Mouse (Mus musculus) lung, embryonic 16.5 days (tissue): ENCODE data around the gene Slain1. TPM values are rescaled to one million over a fixed set of nuclear protein-coding genes. Genes with fewer than 3 reads are reported as not detected.

Source experiments
- ATAC-seq: fragments of 200-750 bp; cut with Nextera tagmentation; 2 replicates; pipeline ENCODE4 v1.8.0; 2017; ENCODE audit warnings: low read depth, mild to moderate bottlenecking, moderate library complexity
- H3K27ac ChIP-seq: fragments of 300-500 bp; sonication (generic); 2 replicates; pipeline ENCODE4 v1.5.1; 2014; ENCODE audit warnings: mild to moderate bottlenecking, control low read depth, low read length
- H3K27me3 ChIP-seq: fragments of 300-500 bp; sonication (generic); 2 replicates; pipeline ENCODE4 v1.6.1; 2014; ENCODE audit warnings: low read depth, low read length, mixed read lengths; ENCODE audit not compliant: control insufficient read depth, insufficient read depth
- H3K36me3 ChIP-seq: fragments of 300-500 bp; sonication (generic); 2 replicates; pipeline ENCODE4 v1.6.1; 2014; ENCODE audit warnings: low read length; ENCODE audit not compliant: control insufficient read depth, insufficient read depth
- H3K4me1 ChIP-seq: fragments of 300-500 bp; sonication (generic); replicated peaks from 2 replicates; pipeline ENCODE4 v1.6.1; 2014; ENCODE audit warnings: low read length, mixed read lengths; ENCODE audit not compliant: control insufficient read depth, insufficient read depth
- H3K4me2 ChIP-seq: fragments of 300-500 bp; sonication (generic); 2 replicates; pipeline ENCODE4 v1.6.1; 2014; ENCODE audit warnings: low read depth, low read length, control low read depth
- H3K4me3 ChIP-seq: fragments of 300-500 bp; sonication (generic); 2 replicates; pipeline ENCODE4 v1.5.1; 2014; ENCODE audit warnings: mild to moderate bottlenecking, low read length, control low read depth
- H3K9ac ChIP-seq: fragments of 300-500 bp; sonication (generic); 2 replicates; pipeline ENCODE4 v1.6.1; 2014; ENCODE audit warnings: low read length, control low read depth
- H3K9me3 ChIP-seq: fragments of 300-500 bp; sonication (generic); 2 replicates; pipeline ENCODE4 v1.6.1; 2016; ENCODE audit warnings: low read length; ENCODE audit not compliant: control insufficient read depth
- WGBS: fragments of 180-500 bp; shearing (Covaris S2); extraction: QIAGEN DNeasy Blood & Tissue Kit; methylation state at CpG from one replicate; pipeline ENCODE4 v1.1.7; 2014; 5-methylcytosine and 5-hydroxymethylcytosine counted together
- polyA plus RNA-seq: library from polyadenylated mRNA; unstranded; fragments of >200 nt; fragmentation: Nextera tagmentation; extraction: Ambion mirVana; gene quantifications from 2 replicates; pipeline ENCODE4 v1.2.1, GENCODE M21; 2015

The Slain1 gene
- polyA plus RNA-seq, 1 experiment from 2014 or later, result 0.58 TPM

GRCm38 (mm10) chr14:103643933-103644332 lies 6.1 kb upstream of the Slain1 start:
- Histone ChIP-seq H3K27me3 (peaks cover 4% of the 10 kb centered on the region; the same call in 1 of the 2 replicates), H3K4me3 (no peak overlapping the region), H3K4me1 (no peaks in the 10 kb centered on the region), H3K27ac (no peak overlapping the region), H3K9me3 (no peaks in the 10 kb centered on the region), H3K9ac (no peak overlapping the region), H3K4me2 (no peak overlapping the region), H3K36me3 (no peaks in the 10 kb centered on the region)
- ATAC-seq, result no peak
- WGBS, result 65% methylated on average over 3 of the region's 3 CpGs

- no peak overlapping the region for H3K4me2 ChIP-seq
- ATAC-seq, result no peak
- 84% methylated on average over 2 of the region's 2 CpGs for WGBS
Measured at GRCm38 (mm10) chr14:103647981-103648380, 2.0 kb upstream of the Slain1 start.

GRCm38 (mm10) chr14:103648623-103649255 lies 1.3 kb upstream of the Slain1 start:
- H3K4me1 ChIP-seq, result 0 out of 2 replicates have a peak, but pooled peaks cover 4% of the 10 kb centered on the region
- no peak overlapping the region for H3K4me2 ChIP-seq
- H3K27ac ChIP-seq, result no peak overlapping the region
- peaks cover 32% of the 10 kb centered on the region for H3K27me3 ChIP-seq
- no peaks in the 10 kb centered on the region for H3K36me3 ChIP-seq
- H3K9ac ChIP-seq, result no peak overlapping the region
- H3K4me3 ChIP-seq, result no peak overlapping the region
- H3K9me3 ChIP-seq, result no peaks in the 10 kb centered on the region
- ATAC-seq, result no peak
- WGBS, result 36% methylated on average over 12 of the region's 12 CpGs

More at GRCm38 (mm10) chr14:103647981-103648380, 2.0 kb upstream of the Slain1 start:
- H3K9me3 ChIP-seq, result no peaks in the 10 kb centered on the region
- H3K27me3 ChIP-seq, result peaks cover 32% of the 10 kb centered on the region
- H3K4me3 ChIP-seq, result no peak overlapping the region
- H3K27ac ChIP-seq, result no peak overlapping the region
- H3K4me1 ChIP-seq, result 0 out of 2 replicates have a peak, but pooled peaks cover 4% of the 10 kb centered on the region
- H3K9ac ChIP-seq, result no peak overlapping the region
- H3K36me3 ChIP-seq, result no peaks in the 10 kb centered on the region

- ATAC-seq, result no peak
- 56% methylated on average over 4 of the region's 4 CpGs for WGBS
Measured at GRCm38 (mm10) chr14:103649302-103649701, 726 bp upstream of the Slain1 start.

GRCm38 (mm10) chr14:103650413-103651101 lies 529 bp downstream of the Slain1 start:
- peak overlapping the region; percentile 69 for H3K27ac ChIP-seq
- no peaks in the 10 kb centered on the region for H3K9me3 ChIP-seq
- peak overlapping the region; percentile 71 for H3K9ac ChIP-seq
- H3K4me1 ChIP-seq, result 0 out of 2 replicates have a peak, but pooled peaks cover 4% of the 10 kb centered on the region
- WGBS, result under 1% methylated on average over 38 of the region's 67 CpGs
- H3K4me2 ChIP-seq, result peak overlapping the region; percentile 98
- H3K27me3 ChIP-seq, result peaks cover 32% of the 10 kb centered on the region
- no peaks in the 10 kb centered on the region for H3K36me3 ChIP-seq
- H3K4me3 ChIP-seq, result peak overlapping the region; percentile 74
- peak; percentile 71 for ATAC-seq

More at GRCm38 (mm10) chr14:103649302-103649701, 726 bp upstream of the Slain1 start:
- H3K27me3 ChIP-seq, result peaks cover 32% of the 10 kb centered on the region
- no peaks in the 10 kb centered on the region for H3K36me3 ChIP-seq
- H3K27ac ChIP-seq, result no peak overlapping the region
- H3K9ac ChIP-seq, result no peak overlapping the region
- H3K4me3 ChIP-seq, result no peak overlapping the region
- peak overlapping the region; percentile 98 for H3K4me2 ChIP-seq
- no peaks in the 10 kb centered on the region for H3K9me3 ChIP-seq
- H3K4me1 ChIP-seq, result 0 out of 2 replicates have a peak, but pooled peaks cover 4% of the 10 kb centered on the region

GRCm38 (mm10) chr14:103651106-103651505 lies 1.1 kb downstream of the Slain1 start:
- H3K4me3 ChIP-seq, result peak overlapping the region; percentile 74
- no peak overlapping the region for H3K27ac ChIP-seq
- H3K4me2 ChIP-seq, result peak overlapping the region; percentile 98
- 0 out of 2 replicates have a peak, but pooled peaks have one; percentile 2 for ATAC-seq
- H3K9ac ChIP-seq, result peak overlapping the region; percentile 71
- H3K27me3 ChIP-seq, result peaks cover 32% of the 10 kb centered on the region
- H3K9me3 ChIP-seq, result no peaks in the 10 kb centered on the region
- WGBS, result 4% methylated on average over 10 of the region's 11 CpGs
- 0 out of 2 replicates have a peak, but pooled peaks cover 4% of the 10 kb centered on the region for H3K4me1 ChIP-seq
- no peaks in the 10 kb centered on the region for H3K36me3 ChIP-seq

- Histone ChIP-seq H3K27me3 (peaks cover 32% of the 10 kb centered on the region), H3K27ac (no peak overlapping the region), H3K9me3 (no peaks in the 10 kb centered on the region), H3K4me1 (0 out of 2 replicates have a peak, but pooled peaks cover 4% of the 10 kb centered on the region), H3K36me3 (no peaks in the 10 kb centered on the region), H3K9ac (no peak overlapping the region), H3K4me3 (peak overlapping the region; percentile 74; the same call in 1 of the 2 replicates), H3K4me2 (peak overlapping the region; percentile 98)
- ATAC-seq, result no peak
- 44% methylated on average over 2 of the region's 2 CpGs for whole genome bisulfite sequencing
Measured at GRCm38 (mm10) chr14:103651562-103651961, 1.5 kb downstream of the Slain1 start.

GRCm38 (mm10) chr14:103652524-103652923 lies 2.5 kb downstream of the Slain1 start:
- Histone ChIP-seq H3K27ac (no peak overlapping the region), H3K4me2 (no peak overlapping the region), H3K36me3 (no peaks in the 10 kb centered on the region), H3K4me3 (no peak overlapping the region), H3K9me3 (no peaks in the 10 kb centered on the region), H3K4me1 (0 out of 2 replicates have a peak, but pooled peaks cover 4% of the 10 kb centered on the region), H3K9ac (no peak overlapping the region), H3K27me3 (peaks cover 32% of the 10 kb centered on the region)
- WGBS, result 82% methylated on average over 5 of the region's 5 CpGs
- no peak for ATAC-seq

GRCm38 (mm10) chr14:103653800-103654199 lies 3.8 kb downstream of the Slain1 start:
- H3K27me3 ChIP-seq, result peaks cover 29% of the 10 kb centered on the region
- H3K9me3 ChIP-seq, result no peaks in the 10 kb centered on the region
- ATAC-seq, result no peak
- 0 out of 2 replicates have a peak, but pooled peaks cover 4% of the 10 kb centered on the region for H3K4me1 ChIP-seq
- 59% methylated on average over 5 of the region's 5 CpGs for WGBS
- no peaks in the 10 kb centered on the region for H3K36me3 ChIP-seq
- H3K4me3 ChIP-seq, result no peak overlapping the region
- no peak overlapping the region for H3K9ac ChIP-seq
- peak overlapping the region; percentile 18; the same call in 1 of the 2 replicates for H3K4me2 ChIP-seq
- H3K27ac ChIP-seq, result no peak overlapping the region
